Mouse (Mus musculus) intestine, embryonic 14.5 days (tissue): ENCODE results near the gene Il2rb. TPM values are rescaled to one million over a fixed set of nuclear protein-coding genes. Genes with fewer than 3 reads are reported as not detected.

Experiments used
- ATAC-seq: fragments of 200-750 bp; cut with Nextera tagmentation; replicated peaks from 2 replicates; pipeline ENCODE4 v1.8.0; 2017; ENCODE audit warnings: low read depth, moderate number of reproducible peaks, moderate TSS enrichment, moderate library complexity; ENCODE audit not compliant: low FRiP score, low TSS enrichment
- DNase-seq: peaks from one replicate; pipeline ENCODE4 v3.0.0-alpha.2; 2018; ENCODE audit warnings: low spot score
- H3K27ac ChIP-seq: fragments of 300-500 bp; sonication (generic); 2 replicates; pipeline ENCODE4 v1.5.1; 2014; ENCODE audit warnings: low read depth, mild to moderate bottlenecking, control low read depth
- H3K27me3 ChIP-seq: fragments of 300-500 bp; sonication (generic); replicated peaks from 2 replicates; pipeline ENCODE4 v1.6.1; 2014; ENCODE audit warnings: low read length, control low read depth; ENCODE audit not compliant: control insufficient read depth, insufficient read depth
- H3K36me3 ChIP-seq: fragments of 300-500 bp; sonication (generic); 2 replicates; pipeline ENCODE4 v1.6.1; 2014; ENCODE audit warnings: low read length, control low read depth; ENCODE audit not compliant: control insufficient read depth, insufficient read depth
- H3K4me1 ChIP-seq: fragments of 300-500 bp; sonication (generic); replicated peaks from 2 replicates; pipeline ENCODE4 v1.6.1; 2014; ENCODE audit warnings: low read length, control low read depth, mixed read lengths; ENCODE audit not compliant: control insufficient read depth, insufficient read depth
- H3K4me2 ChIP-seq: fragments of 300-500 bp; sonication (generic); 2 replicates; pipeline ENCODE4 v1.6.1; 2014; ENCODE audit warnings: low read length
- H3K4me3 ChIP-seq: fragments of 300-500 bp; sonication (generic); 2 replicates; pipeline ENCODE4 v1.5.1; 2014; ENCODE audit warnings: low read depth, low read length, control low read depth, mixed read lengths
- H3K9ac ChIP-seq: fragments of 300-500 bp; sonication (generic); 2 replicates; pipeline ENCODE4 v1.6.1; 2014; ENCODE audit warnings: mild to moderate bottlenecking, low read length
- H3K9me3 ChIP-seq: fragments of 300-500 bp; sonication (generic); 2 replicates; pipeline ENCODE4 v1.6.1; 2016; ENCODE audit warnings: low read length, control low read depth; ENCODE audit not compliant: control insufficient read depth
- WGBS: fragments of 180-500 bp; shearing (Covaris S2); extraction: QIAGEN DNeasy Blood & Tissue Kit; methylation state at CpG from one replicate; pipeline ENCODE4 v1.1.7; 2014; 5-methylcytosine and 5-hydroxymethylcytosine counted together
- polyA plus RNA-seq: library from polyadenylated mRNA; unstranded; fragments of >200 nt; fragmentation: Nextera tagmentation; extraction: Ambion mirVana; gene quantifications from 2 replicates; pipeline ENCODE4 v1.2.1, GENCODE M21; 2014

Il2rb gene
- polyA plus RNA-seq, 1 experiment from 2014 or later = 1.1 TPM

GRCm38 (mm10) chr15:78533346-78533835 lies 38.3 kb upstream of the Il2rb start:
- no peak overlapping the region for H3K9ac ChIP-seq
- H3K4me2 ChIP-seq = no peak overlapping the region
- ATAC-seq = no peak
- 69% methylated on average over 10 of the region's 10 CpGs for WGBS
- no peaks in the 10 kb centered on the region for H3K27me3 ChIP-seq
- H3K36me3 ChIP-seq = no peaks in the 10 kb centered on the region
- H3K4me3 ChIP-seq = no peak overlapping the region
- no peaks in the 10 kb centered on the region for H3K9me3 ChIP-seq
- H3K4me1 ChIP-seq = peaks cover 26% of the 10 kb centered on the region
- H3K27ac ChIP-seq = peak overlapping the region; percentile 69
- DNase-seq = no peak

- DNase-seq (no peak), ATAC-seq (peak; percentile 16; the same call in 1 of the 2 replicates)
- Histone ChIP-seq H3K36me3 (no peaks in the 10 kb centered on the region), H3K9ac (no peak overlapping the region), H3K4me1 (peaks cover 26% of the 10 kb centered on the region), H3K27ac (peak overlapping the region; percentile 69), H3K27me3 (no peaks in the 10 kb centered on the region), H3K9me3 (no peaks in the 10 kb centered on the region), H3K4me3 (no peak overlapping the region), H3K4me2 (peak overlapping the region; percentile 28; the same call in 1 of the 2 replicates)
- WGBS = 58% methylated on average over 10 of the region's 10 CpGs
Measured at GRCm38 (mm10) chr15:78532566-78533345, 37.7 kb upstream of the Il2rb start.

GRCm38 (mm10) chr15:78531901-78532469 lies 36.9 kb upstream of the Il2rb start:
- peak; percentile 97 for DNase-seq
- Histone ChIP-seq H3K4me1 (peaks cover 26% of the 10 kb centered on the region), H3K27ac (peak overlapping the region; percentile 69), H3K9ac (peak overlapping the region; percentile 45), H3K36me3 (no peaks in the 10 kb centered on the region), H3K4me2 (peak overlapping the region; percentile 47), H3K27me3 (no peaks in the 10 kb centered on the region), H3K4me3 (peak overlapping the region; percentile 21), H3K9me3 (no peaks in the 10 kb centered on the region)
- peak; percentile 77 for ATAC-seq
- under 1% methylated on average over 25 of the region's 25 CpGs for WGBS

GRCm38 (mm10) chr15:78531451-78531720 lies 36.3 kb upstream of the Il2rb start:
- Histone ChIP-seq H3K9ac (peak overlapping the region; percentile 45), H3K4me3 (no peak overlapping the region), H3K27ac (peak overlapping the region; percentile 69), H3K27me3 (no peaks in the 10 kb centered on the region), H3K36me3 (no peaks in the 10 kb centered on the region), H3K9me3 (no peaks in the 10 kb centered on the region), H3K4me1 (peaks cover 26% of the 10 kb centered on the region), H3K4me2 (peak overlapping the region; percentile 47)
- ATAC-seq (no peak), DNase-seq (no peak)
- 62% methylated on average over 4 of the region's 4 CpGs for WGBS

GRCm38 (mm10) chr15:78530671-78531450 lies 35.8 kb upstream of the Il2rb start, which contains the start of gene C1qtnf6:
TSS of gene C1qtnf6 (minus strand) at chr15:78531416.
- peaks cover 26% of the 10 kb centered on the region for H3K4me1 ChIP-seq
- no peaks in the 10 kb centered on the region for H3K27me3 ChIP-seq
- DNase-seq (no peak), ATAC-seq (no peak)
- H3K9me3 ChIP-seq = no peaks in the 10 kb centered on the region
- H3K9ac ChIP-seq = peak within 1 kb of the TSS; percentile 45
- H3K4me3 ChIP-seq = peak within 1 kb of the TSS; percentile 21
- 70% methylated on average over 17 of the region's 17 CpGs for WGBS
- peak within 1 kb of the TSS; percentile 47 for H3K4me2 ChIP-seq
- H3K27ac ChIP-seq = peak within 1 kb of the TSS; percentile 78
- H3K36me3 ChIP-seq = no peaks in the 10 kb centered on the region

- H3K4me3 ChIP-seq = no peak overlapping the region
- H3K9me3 ChIP-seq = no peaks in the 10 kb centered on the region
- 71% methylated on average over 3 of the region's 3 CpGs for WGBS
- H3K9ac ChIP-seq = 0 out of 2 replicates have a peak overlapping the region, but pooled peaks have one; percentile 55
- no peak for ATAC-seq
- DNase-seq = no peak
- H3K27me3 ChIP-seq = no peaks in the 10 kb centered on the region
- peak overlapping the region; percentile 82 for H3K4me2 ChIP-seq
- H3K36me3 ChIP-seq = no peaks in the 10 kb centered on the region
- H3K4me1 ChIP-seq = peaks cover 26% of the 10 kb centered on the region
- H3K27ac ChIP-seq = peak overlapping the region; percentile 78; the same call in 1 of the 2 replicates
Measured at GRCm38 (mm10) chr15:78530141-78530540, 35.1 kb upstream of the Il2rb start.

GRCm38 (mm10) chr15:78529428-78529990 lies 34.4 kb upstream of the Il2rb start:
- Histone ChIP-seq H3K4me3 (peak overlapping the region; percentile 40), H3K9me3 (no peaks in the 10 kb centered on the region), H3K27ac (peak overlapping the region; percentile 78), H3K9ac (peak overlapping the region; percentile 55), H3K27me3 (no peaks in the 10 kb centered on the region), H3K4me2 (peak overlapping the region; percentile 82), H3K36me3 (peaks cover 1% of the 10 kb centered on the region; the same call in 1 of the 2 replicates), H3K4me1 (peaks cover 26% of the 10 kb centered on the region)
- ATAC-seq (peak; percentile 62), DNase-seq (peak; percentile 85)
- 1% methylated on average over 14 of the region's 15 CpGs for WGBS
